Mouse (Mus musculus): Measurements from ENCODE around the gene Lrrc56.

The Lrrc56 gene

GRCm38 (mm10) chr7:141193948-141194347, at the start of gene Lrrc56, which contains the start of gene Hras:
Lrrc56 (plus strand) TSS chr7:141194157.
Hras (minus strand) TSS chr7:141194005.
- Histone ChIP-seq H3K4me3 (replicated peaks; ENCODE audit: low read length) (peak within 1 kb of the TSS; percentile 96), H3K27me3 (ENCODE audit: insufficient read depth, low read length) (no peaks in the 10 kb centered on the region), H3K36me3 (ENCODE audit: insufficient read depth, low read length) (peaks cover 46% of the 10 kb centered on the region), H3K4me1 (replicated peaks; ENCODE audit: low read depth, low read length) (peaks cover 45% of the 10 kb centered on the region), H3K9me3 (ENCODE audit: low read length) (no peaks in the 10 kb centered on the region)
- no peak for TF ChIP-seq POU5F1 (IDR thresholded peaks at IDR 0.05; ENCODE audit: borderline replicate concordance, low read length)
- no peak for TF ChIP-seq NANOG (IDR thresholded peaks at IDR 0.05; ENCODE audit: borderline replicate concordance, low read length)
- TF ChIP-seq CTCF (conservative IDR thresholded peaks at IDR 0.05; ENCODE audit: low read length), result no peak

- TF ChIP-seq NANOG (IDR thresholded peaks at IDR 0.05; ENCODE audit: borderline replicate concordance, low read length) (no peak), POU5F1 (IDR thresholded peaks at IDR 0.05; ENCODE audit: borderline replicate concordance, low read length) (no peak), CTCF (conservative IDR thresholded peaks at IDR 0.05; ENCODE audit: low read length) (no peak)
- Histone ChIP-seq H3K27me3 (ENCODE audit: insufficient read depth, low read length) (no peaks in the 10 kb centered on the region), H3K36me3 (ENCODE audit: insufficient read depth, low read length) (peaks cover 87% of the 10 kb centered on the region)
Measured at GRCm38 (mm10) chr7:141144650-141145049, 49.3 kb upstream of the Lrrc56 start.

DNA sequence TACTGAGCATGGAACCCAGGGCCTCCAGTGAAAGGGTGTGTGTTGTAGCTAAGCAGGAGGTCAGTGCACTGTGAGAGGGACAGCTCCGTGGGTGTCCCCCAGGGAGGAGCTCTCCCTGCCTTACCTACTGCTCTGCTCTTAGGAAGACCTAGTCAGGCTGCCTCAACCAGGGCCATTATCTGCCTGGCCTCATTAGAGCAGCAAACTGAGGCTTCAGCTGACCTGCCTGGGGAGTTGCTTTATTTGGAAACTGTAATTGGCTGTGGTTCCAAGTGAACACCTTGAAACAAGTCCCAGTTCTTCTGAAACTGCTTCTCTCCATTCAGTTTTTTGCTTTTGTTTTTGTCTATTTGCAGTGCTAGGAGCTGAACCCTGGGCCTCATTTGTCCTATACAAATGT, 48.6 kb upstream of the Lrrc56 start:
- no peaks in the 10 kb centered on the region for H3K27me3 ChIP-seq (ENCODE audit: insufficient read depth, low read length)
- peaks cover 88% of the 10 kb centered on the region for H3K36me3 ChIP-seq (ENCODE audit: insufficient read depth, low read length)
- H3K4me3 ChIP-seq (replicated peaks; ENCODE audit: low read length), result no peak overlapping the region
- no peak for TF ChIP-seq CTCF (conservative IDR thresholded peaks at IDR 0.05; ENCODE audit: low read length)
- TF ChIP-seq NANOG (IDR thresholded peaks at IDR 0.05; ENCODE audit: borderline replicate concordance, low read length), result no peak
- no peak for TF ChIP-seq POU5F1 (IDR thresholded peaks at IDR 0.05; ENCODE audit: borderline replicate concordance, low read length)
- peaks cover 85% of the 10 kb centered on the region for H3K4me1 ChIP-seq (replicated peaks; ENCODE audit: low read depth, low read length)
- no peaks in the 10 kb centered on the region for H3K9me3 ChIP-seq (ENCODE audit: low read length)

More at GRCm38 (mm10) chr7:141144650-141145049, 49.3 kb upstream of the Lrrc56 start:
- Histone ChIP-seq H3K4me1 (replicated peaks; ENCODE audit: low read depth, low read length) (peaks cover 79% of the 10 kb centered on the region), H3K9me3 (ENCODE audit: low read length) (no peaks in the 10 kb centered on the region), H3K4me3 (replicated peaks; ENCODE audit: low read length) (no peak overlapping the region)

- H3K4me3 ChIP-seq (replicated peaks; ENCODE audit: low read length), result no peak overlapping the region
- no peaks in the 10 kb centered on the region for H3K27me3 ChIP-seq (ENCODE audit: insufficient read depth, low read length)
- peaks cover 89% of the 10 kb centered on the region for H3K36me3 ChIP-seq (ENCODE audit: insufficient read depth, low read length)
- peaks cover 89% of the 10 kb centered on the region for H3K4me1 ChIP-seq (replicated peaks; ENCODE audit: low read depth, low read length)
- no peaks in the 10 kb centered on the region for H3K9me3 ChIP-seq (ENCODE audit: low read length)
- TF ChIP-seq POU5F1 (IDR thresholded peaks at IDR 0.05; ENCODE audit: borderline replicate concordance, low read length), result no peak
- no peak for TF ChIP-seq NANOG (IDR thresholded peaks at IDR 0.05; ENCODE audit: borderline replicate concordance, low read length)
- no peak for TF ChIP-seq CTCF (conservative IDR thresholded peaks at IDR 0.05; ENCODE audit: low read length)
Measured at GRCm38 (mm10) chr7:141146043-141146595, 47.8 kb upstream of the Lrrc56 start.

DNA sequence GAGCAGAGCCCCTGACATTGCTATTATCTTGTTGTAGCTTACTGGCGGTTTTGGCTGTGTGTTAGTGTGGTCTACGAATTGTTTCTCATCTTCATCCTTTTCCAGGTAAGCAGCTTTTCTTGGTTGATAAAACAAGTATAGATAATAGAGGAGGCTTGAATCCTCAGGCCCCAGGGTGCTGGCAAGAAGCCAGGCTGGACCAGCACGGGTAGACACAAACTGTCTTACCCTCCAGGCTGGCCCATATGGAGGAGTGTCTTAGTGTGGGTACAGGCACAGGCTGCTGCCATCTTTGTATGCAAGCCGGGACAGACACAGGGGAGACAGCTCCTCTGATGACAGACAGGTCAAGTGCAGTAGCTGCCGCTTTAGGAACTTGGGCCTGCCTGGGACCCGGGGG, 46.9 kb upstream of the Lrrc56 start:
- Histone ChIP-seq H3K4me1 (replicated peaks; ENCODE audit: low read depth, low read length) (peaks cover 91% of the 10 kb centered on the region), H3K36me3 (ENCODE audit: insufficient read depth, low read length) (peaks cover 89% of the 10 kb centered on the region), H3K4me3 (replicated peaks; ENCODE audit: low read length) (peak overlapping the region; percentile 43; the same call in 1 of the 2 replicates), H3K27me3 (ENCODE audit: insufficient read depth, low read length) (no peaks in the 10 kb centered on the region), H3K9me3 (ENCODE audit: low read length) (no peaks in the 10 kb centered on the region)
- no peak for TF ChIP-seq POU5F1 (IDR thresholded peaks at IDR 0.05; ENCODE audit: borderline replicate concordance, low read length)
- TF ChIP-seq NANOG (IDR thresholded peaks at IDR 0.05; ENCODE audit: borderline replicate concordance, low read length), result no peak
- no peak for TF ChIP-seq CTCF (conservative IDR thresholded peaks at IDR 0.05; ENCODE audit: low read length)

DNA sequence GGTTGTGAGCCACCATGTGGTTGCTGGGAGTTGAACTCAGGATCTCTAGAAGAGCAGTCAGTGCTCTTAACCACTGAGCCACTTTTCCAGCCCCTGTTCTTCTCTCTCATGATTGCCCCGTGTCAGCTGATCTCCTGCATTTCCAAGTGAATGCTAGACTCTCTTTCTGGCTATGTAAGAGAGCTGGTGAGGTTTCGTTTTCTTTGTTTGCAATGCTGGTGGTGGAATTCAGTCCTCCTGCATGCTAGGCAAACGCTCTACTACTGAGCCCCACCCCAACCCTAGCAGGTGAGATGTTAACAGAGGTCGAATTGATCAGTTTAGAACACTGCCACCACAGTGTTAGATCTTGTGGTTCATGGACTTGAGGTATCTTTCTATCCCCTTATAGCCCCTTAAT, 45.3 kb upstream of the Lrrc56 start:
- Histone ChIP-seq H3K27me3 (ENCODE audit: insufficient read depth, low read length) (no peaks in the 10 kb centered on the region), H3K4me1 (replicated peaks; ENCODE audit: low read depth, low read length) (peaks cover 87% of the 10 kb centered on the region), H3K4me3 (replicated peaks; ENCODE audit: low read length) (peak overlapping the region; percentile 68; the same call in 1 of the 2 replicates), H3K9me3 (ENCODE audit: low read length) (no peaks in the 10 kb centered on the region), H3K36me3 (ENCODE audit: insufficient read depth, low read length) (peaks cover 89% of the 10 kb centered on the region)
- TF ChIP-seq NANOG (IDR thresholded peaks at IDR 0.05; ENCODE audit: borderline replicate concordance, low read length) (peak; percentile 57; the same call in 1 of the 2 replicates), CTCF (conservative IDR thresholded peaks at IDR 0.05; ENCODE audit: low read length) (no peak), POU5F1 (IDR thresholded peaks at IDR 0.05; ENCODE audit: borderline replicate concordance, low read length) (no peak)

DNA sequence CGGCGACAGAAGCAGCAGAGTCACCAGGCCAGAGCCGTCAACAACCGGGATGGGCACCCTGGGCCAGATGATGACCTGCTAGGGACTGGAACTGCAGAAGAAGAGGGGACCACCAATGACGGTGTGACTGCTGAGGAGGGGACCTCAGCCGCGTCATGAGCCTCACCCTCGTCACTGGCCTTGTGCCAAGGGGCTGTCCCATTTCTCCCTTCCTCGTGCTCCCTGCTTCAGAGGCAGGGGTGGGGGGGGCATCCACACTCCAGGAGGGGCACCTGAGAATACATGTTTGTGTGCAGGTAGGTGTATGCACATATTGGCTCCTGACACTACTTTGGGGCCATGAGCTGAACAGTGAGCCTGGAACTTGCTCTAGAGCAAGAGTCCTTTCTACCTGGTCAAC, 38.6 kb upstream of the Lrrc56 start:
- Histone ChIP-seq H3K9me3 (ENCODE audit: low read length) (no peaks in the 10 kb centered on the region), H3K27me3 (ENCODE audit: insufficient read depth, low read length) (no peaks in the 10 kb centered on the region), H3K4me3 (replicated peaks; ENCODE audit: low read length) (no peak overlapping the region), H3K36me3 (ENCODE audit: insufficient read depth, low read length) (peaks cover 93% of the 10 kb centered on the region), H3K4me1 (replicated peaks; ENCODE audit: low read depth, low read length) (peaks cover 49% of the 10 kb centered on the region)
- TF ChIP-seq CTCF (conservative IDR thresholded peaks at IDR 0.05; ENCODE audit: low read length) (no peak), POU5F1 (IDR thresholded peaks at IDR 0.05; ENCODE audit: borderline replicate concordance, low read length) (no peak), NANOG (IDR thresholded peaks at IDR 0.05; ENCODE audit: borderline replicate concordance, low read length) (no peak)

GRCm38 (mm10) chr7:141164397-141164796, 29.6 kb upstream of the Lrrc56 start:
- H3K36me3 ChIP-seq (ENCODE audit: insufficient read depth, low read length), result peaks cover 67% of the 10 kb centered on the region
- H3K4me3 ChIP-seq (replicated peaks; ENCODE audit: low read length), result no peak overlapping the region
- no peaks in the 10 kb centered on the region for H3K27me3 ChIP-seq (ENCODE audit: insufficient read depth, low read length)
- no peaks in the 10 kb centered on the region for H3K9me3 ChIP-seq (ENCODE audit: low read length)
- peaks cover 41% of the 10 kb centered on the region for H3K4me1 ChIP-seq (replicated peaks; ENCODE audit: low read depth, low read length)
- TF ChIP-seq CTCF (conservative IDR thresholded peaks at IDR 0.05; ENCODE audit: low read length) (no peak), NANOG (IDR thresholded peaks at IDR 0.05; ENCODE audit: borderline replicate concordance, low read length) (no peak), POU5F1 (IDR thresholded peaks at IDR 0.05; ENCODE audit: borderline replicate concordance, low read length) (no peak)

DNA sequence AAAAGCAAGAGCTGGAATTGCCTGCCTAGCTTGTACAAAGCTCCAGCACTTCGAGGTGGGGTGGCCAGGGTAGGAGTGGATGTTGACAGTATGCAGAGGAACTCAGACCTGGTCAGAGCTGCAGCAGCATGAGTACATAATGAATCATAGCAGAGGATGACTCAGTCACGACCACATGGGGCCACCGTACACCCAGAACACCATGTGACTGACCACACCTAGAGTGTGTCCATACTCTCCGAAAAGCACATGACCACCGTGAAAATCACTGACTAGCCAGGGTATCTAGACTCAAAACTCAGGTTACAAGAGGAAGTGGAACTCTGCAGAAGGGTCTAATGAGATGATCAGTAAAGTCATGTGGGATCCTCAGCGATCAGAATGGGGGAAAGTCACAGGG, 29.1 kb upstream of the Lrrc56 start:
- Histone ChIP-seq H3K36me3 (ENCODE audit: insufficient read depth, low read length) (peaks cover 62% of the 10 kb centered on the region), H3K4me3 (replicated peaks; ENCODE audit: low read length) (no peak overlapping the region), H3K9me3 (ENCODE audit: low read length) (no peaks in the 10 kb centered on the region), H3K27me3 (ENCODE audit: insufficient read depth, low read length) (no peaks in the 10 kb centered on the region), H3K4me1 (replicated peaks; ENCODE audit: low read depth, low read length) (peaks cover 44% of the 10 kb centered on the region)
- no peak for TF ChIP-seq NANOG (IDR thresholded peaks at IDR 0.05; ENCODE audit: borderline replicate concordance, low read length)
- no peak for TF ChIP-seq POU5F1 (IDR thresholded peaks at IDR 0.05; ENCODE audit: borderline replicate concordance, low read length)
- no peak for TF ChIP-seq CTCF (conservative IDR thresholded peaks at IDR 0.05; ENCODE audit: low read length)
